ENCODE assay signal across 8 mouse cellular contexts in genomic region chr6:86396581-86397256, GRCm38 (mm10). TPM values are rescaled to one million over a fixed set of nuclear protein-coding genes. Genes with fewer than 3 reads are reported as not detected.
A peak's percentile ranks its signal among the peaks of the same experiment; 100 is the strongest.
DNase-seq lines count a peak whose midpoint lies in the region; ATAC-seq and TF ChIP-seq lines count a peak whose summit lies in the region.

Pcyox1 (minus strand) TSS chr6:86397154.

- under 1% methylated on average over 51 of the region's 51 CpGs for WGBS in embryonic facial prominence, embryonic 12.5 days
- under 1% methylated on average over 51 of the region's 51 CpGs for WGBS in limb, embryonic 10.5 days
- under 1% methylated on average over 51 of the region's 51 CpGs for WGBS in midbrain, embryonic 12.5 days
- WGBS in small intestine, adult 2 months: 1% methylated on average over 51 of the region's 51 CpGs

- no peaks in the 10 kb centered on the region for H3K9me3 ChIP-seq in embryonic facial prominence, embryonic 12.5 days
- no peaks in the 10 kb centered on the region for H3K9me3 ChIP-seq in limb, embryonic 10.5 days (replicated peaks)
- no peaks in the 10 kb centered on the region for H3K9me3 ChIP-seq in midbrain, embryonic 12.5 days

- TF ChIP-seq POLR2A in small intestine, adult 2 months (IDR thresholded peaks at IDR 0.05; ENCODE audit: low read depth, low read length): peak; percentile 60

- peak within 1 kb of the TSS; percentile 86 for H3K9ac ChIP-seq in embryonic facial prominence, embryonic 12.5 days
- peak within 1 kb of the TSS; percentile 90 for H3K9ac ChIP-seq in midbrain, embryonic 12.5 days (replicated peaks)

- ATAC-seq in embryonic facial prominence, embryonic 12.5 days (ENCODE audit: insufficient number of reproducible peaks, insufficient read depth, low FRiP score, low TSS enrichment): peak; percentile 92
- ATAC-seq in midbrain, embryonic 12.5 days (ENCODE audit: low FRiP score, low read depth): peak; percentile 95

- peaks cover 13% of the 10 kb centered on the region for H3K36me3 ChIP-seq in embryonic facial prominence, embryonic 12.5 days
- peaks cover 26% of the 10 kb centered on the region for H3K36me3 ChIP-seq in limb, embryonic 10.5 days
- peaks cover 18% of the 10 kb centered on the region for H3K36me3 ChIP-seq in midbrain, embryonic 12.5 days
- peaks cover 9% of the 10 kb centered on the region for H3K36me3 ChIP-seq in small intestine, adult 2 months (ENCODE audit: control insufficient read depth, insufficient read depth, low read length)

- peaks cover 20% of the 10 kb centered on the region for H3K4me1 ChIP-seq in embryonic facial prominence, embryonic 12.5 days
- peaks cover 30% of the 10 kb centered on the region for H3K4me1 ChIP-seq in limb, embryonic 10.5 days
- peaks cover 29% of the 10 kb centered on the region for H3K4me1 ChIP-seq in midbrain, embryonic 12.5 days
- peaks cover 7% of the 10 kb centered on the region; the same call in 1 of the 2 replicates for H3K4me1 ChIP-seq in small intestine, adult 2 months (ENCODE audit: control insufficient read depth, insufficient read depth, insufficient read length, low read length)

- peak; percentile 91 for DNase-seq in 3134 (ENCODE audit: extremely low read depth, insufficient read length, low spot score)
- DNase-seq in adrenal gland, postnatal 36 days: peak; percentile 92 to 93
- peak; percentile 99 for DNase-seq in heart, adult 11 months
- peak; percentile 92 for DNase-seq in kidney, adult 18-20 months
- peak; percentile 92 for DNase-seq in limb, embryonic 10.5 days (ENCODE audit: low spot score)

- H3K4me2 ChIP-seq in embryonic facial prominence, embryonic 12.5 days (replicated peaks): peak within 1 kb of the TSS; percentile 87
- H3K4me2 ChIP-seq in midbrain, embryonic 12.5 days (replicated peaks): peak within 1 kb of the TSS; percentile 70

- no peak for TF ChIP-seq CTCF in small intestine, adult 2 months (IDR thresholded peaks at IDR 0.05; ENCODE audit: extremely low read depth, insufficient read length, insufficient replicate concordance, low read depth, low read length)

- no peaks in the 10 kb centered on the region for H3K27me3 ChIP-seq in embryonic facial prominence, embryonic 12.5 days
- no peaks in the 10 kb centered on the region for H3K27me3 ChIP-seq in limb, embryonic 10.5 days (ENCODE audit: low read depth, poor library complexity, severe bottlenecking)
- 0 out of 2 replicates have a peak, but pooled peaks cover 4% of the 10 kb centered on the region for H3K27me3 ChIP-seq in midbrain, embryonic 12.5 days
- H3K27me3 ChIP-seq in small intestine, adult 2 months (ENCODE audit: control insufficient read depth, insufficient read depth, low read length): no peaks in the 10 kb centered on the region

- H3K27ac ChIP-seq in embryonic facial prominence, embryonic 12.5 days: peak within 1 kb of the TSS; percentile 90
- H3K27ac ChIP-seq in limb, embryonic 10.5 days: peak within 1 kb of the TSS; percentile 91
- H3K27ac ChIP-seq in midbrain, embryonic 12.5 days (replicated peaks): peak within 1 kb of the TSS; percentile 91
- H3K27ac ChIP-seq in small intestine, adult 2 months (ENCODE audit: insufficient read depth, low read depth, low read length): peak within 1 kb of the TSS; percentile 72

- peak within 1 kb of the TSS; percentile 91 for H3K4me3 ChIP-seq in embryonic facial prominence, embryonic 12.5 days
- peak within 1 kb of the TSS; percentile 92 for H3K4me3 ChIP-seq in limb, embryonic 10.5 days
- H3K4me3 ChIP-seq in midbrain, embryonic 12.5 days: peak within 1 kb of the TSS; percentile 91
- peak within 1 kb of the TSS; percentile 81 for H3K4me3 ChIP-seq in small intestine, adult 2 months (ENCODE audit: low read depth, low read length)

RNA-seq across cellular contexts. Expression of gene Pcyox1, which starts in this region (rescaled TPM):
- total RNA-seq in adrenal gland, postnatal 36 days (2021): 100 to 1,000 TPM; 139 to 253 TPM
- 85.3 and 86.4 TPM in 2 replicates for polyA plus RNA-seq in embryonic facial prominence, embryonic 12.5 days (2016; fragmentation: Nextera tagmentation; extraction: Ambion mirVana)
- 50.6 and 59.5 TPM in 2 replicates for polyA plus RNA-seq in limb, embryonic 10.5 days (2016; fragmentation: Nextera tagmentation; extraction: Ambion mirVana)
- polyA plus RNA-seq in midbrain, embryonic 12.5 days (2016; fragmentation: Nextera tagmentation; extraction: Ambion mirVana): 128 and 129 TPM in 2 replicates
- polyA plus RNA-seq in small intestine, adult 2 months (2012; rRNA removed): 8.1 and 10.0 TPM in 2 replicates

Comparison
In these comparisons a context has a peak if more than half of its experiments do, and no peak if none do; other contexts are left out.
1. Peak in every context shown above with its lines: DNase-seq, ATAC-seq, H3K4me3 ChIP-seq and H3K27ac ChIP-seq.